Mouse (Mus musculus) thymus, postnatal 36 days (tissue): Measurements from ENCODE around the gene Qpctl.

ENCODE experiments used
- DNase-seq, 2 experiments: peaks; one replicate each; pipeline ENCODE4 v3.0.0; 2022; ENCODE audit warnings: mixed read lengths in 2 of 2

Qpctl gene

GRCm38 (mm10) chr7:19148875-19149541 is at the start of gene Qpctl:
Qpctl (minus strand) TSS chr7:19149291.
- peak; percentile 97 to 99 for DNase-seq

GRCm38 (mm10) chr7:19197985-19198384 is 48.9 kb upstream of the Qpctl start:
- DNase-seq, result peak; percentile 42 to 45

DNA sequence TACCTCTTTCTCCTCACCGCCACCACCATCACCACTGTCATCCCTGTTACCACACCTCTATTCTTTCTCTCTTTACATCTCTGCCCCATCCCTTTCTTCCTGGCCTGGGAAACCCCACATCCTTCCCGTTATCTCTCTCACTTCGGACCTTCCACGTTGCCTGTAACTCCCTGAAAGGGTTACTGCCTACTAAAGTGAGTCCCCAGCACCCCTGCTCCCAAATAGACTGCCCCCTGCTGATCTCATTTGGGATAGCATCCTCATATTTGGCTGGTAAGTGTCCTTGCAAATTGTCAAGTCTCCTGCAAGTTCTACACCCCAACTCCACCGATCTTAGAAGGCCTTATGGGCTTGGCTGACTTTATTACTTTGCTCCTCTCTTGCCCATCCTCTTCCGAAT is 47.6 kb upstream of the Qpctl start:
- DNase-seq, result peak in 1 of 2 experiments; percentile 36

DNA sequence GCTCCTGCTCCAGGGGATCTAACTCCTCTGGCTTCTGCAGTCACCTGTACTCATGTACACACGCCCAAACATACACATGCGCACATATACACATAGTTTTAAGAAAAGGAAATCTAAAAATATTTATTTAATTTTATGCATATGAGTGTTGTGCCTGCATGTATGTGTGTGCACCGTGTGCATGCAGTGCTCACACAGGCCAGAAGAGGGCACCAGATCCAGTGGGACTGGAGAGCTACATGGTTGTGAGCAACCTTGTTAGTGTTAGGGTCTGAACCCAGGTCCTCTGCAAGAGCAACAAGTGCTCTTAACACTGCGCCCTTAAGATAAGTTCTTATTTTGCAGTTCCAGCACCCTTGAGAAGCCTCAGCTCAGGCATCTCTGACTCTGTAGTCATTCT is 45.6 kb upstream of the Qpctl start:
- DNase-seq, result no peak

DNA sequence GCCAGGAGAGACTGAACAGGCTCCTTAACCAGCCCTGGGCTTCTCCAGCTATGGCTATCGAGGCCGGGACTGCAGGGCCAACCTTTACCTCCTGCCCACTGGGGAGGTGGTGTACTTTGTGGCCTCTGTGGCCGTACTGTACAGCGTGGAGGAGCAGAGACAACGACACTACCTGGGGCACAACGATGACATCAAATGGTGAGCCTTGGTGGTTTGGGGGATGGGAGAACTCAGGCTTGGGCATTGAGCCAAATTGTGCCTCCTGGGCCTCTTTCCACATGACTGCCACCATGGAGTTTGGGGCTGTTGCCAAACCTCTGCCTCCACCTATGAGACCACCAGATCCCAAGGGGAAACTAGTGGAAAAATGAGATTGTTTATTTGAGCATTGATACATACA is 35.7 kb upstream of the Qpctl start:
- DNase-seq, result no peak

DNA sequence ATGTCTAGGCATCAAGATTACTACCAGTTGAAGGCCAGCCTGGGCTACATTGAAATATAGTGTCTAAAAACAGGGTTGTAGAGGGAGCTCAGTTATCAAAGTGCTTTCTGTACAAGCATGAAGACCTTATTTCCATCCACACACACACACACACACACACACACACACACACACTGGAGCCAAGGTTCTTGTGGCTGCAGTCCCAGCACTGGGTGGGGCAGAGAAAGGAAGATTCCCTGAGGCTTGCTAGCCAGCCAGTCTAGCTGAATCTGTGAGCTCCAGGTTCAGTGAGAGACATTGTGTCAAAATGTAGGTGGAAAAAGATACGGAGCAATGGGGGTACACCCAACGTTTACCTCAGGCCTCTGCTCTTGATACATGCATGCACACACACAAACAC is 35.2 kb upstream of the Qpctl start:
- no peak for DNase-seq

DNA sequence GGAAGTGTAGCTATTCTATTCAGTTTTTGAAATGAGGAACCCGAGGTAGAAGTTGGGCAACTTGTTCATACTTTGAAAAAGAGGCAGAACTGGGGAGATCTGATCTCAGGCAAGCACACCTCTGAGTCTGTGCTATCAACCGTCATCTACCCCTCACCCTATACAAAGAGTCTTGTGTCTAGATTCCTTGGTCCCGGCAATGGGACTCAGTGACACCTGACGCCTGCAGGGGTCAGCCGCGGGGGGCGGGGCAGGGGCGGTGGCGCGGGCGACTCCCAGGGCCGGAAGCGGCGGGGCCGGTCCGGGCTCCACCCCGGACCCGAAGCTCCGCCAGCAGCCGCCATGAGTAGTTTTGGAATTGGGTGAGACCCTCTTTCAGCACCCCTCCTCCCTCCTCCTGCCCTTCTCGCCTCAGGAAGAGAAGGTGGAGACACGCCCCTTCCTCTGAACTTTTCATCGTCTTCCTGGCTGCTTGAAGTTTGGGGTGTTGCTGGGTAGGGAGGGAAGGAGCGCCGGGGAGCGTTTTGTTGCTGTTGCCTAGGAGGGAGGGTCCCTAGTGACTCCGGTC is 31.9 kb upstream of the Qpctl start:
- DNase-seq, result peak; percentile 57 to 63

DNA sequence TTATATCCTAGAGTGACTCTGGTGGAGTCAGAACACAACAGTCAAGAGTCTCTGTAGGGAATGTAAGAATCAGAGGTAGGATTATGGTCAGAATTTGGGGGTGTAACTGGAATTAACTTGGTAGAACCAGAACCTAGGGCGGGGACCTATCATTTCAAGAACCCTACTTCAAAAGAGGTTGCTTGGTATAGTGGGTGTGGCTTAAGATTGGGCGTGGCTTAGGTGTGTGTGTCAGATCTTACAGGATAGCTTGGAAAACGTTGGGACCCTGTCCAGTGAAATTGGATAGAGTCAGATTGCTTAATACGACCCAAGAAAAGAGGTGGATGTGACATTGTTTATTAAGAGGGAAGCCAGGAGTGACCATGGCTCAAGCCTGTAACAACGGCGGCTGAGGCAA is 30.8 kb upstream of the Qpctl start:
- no peak for DNase-seq

DNA sequence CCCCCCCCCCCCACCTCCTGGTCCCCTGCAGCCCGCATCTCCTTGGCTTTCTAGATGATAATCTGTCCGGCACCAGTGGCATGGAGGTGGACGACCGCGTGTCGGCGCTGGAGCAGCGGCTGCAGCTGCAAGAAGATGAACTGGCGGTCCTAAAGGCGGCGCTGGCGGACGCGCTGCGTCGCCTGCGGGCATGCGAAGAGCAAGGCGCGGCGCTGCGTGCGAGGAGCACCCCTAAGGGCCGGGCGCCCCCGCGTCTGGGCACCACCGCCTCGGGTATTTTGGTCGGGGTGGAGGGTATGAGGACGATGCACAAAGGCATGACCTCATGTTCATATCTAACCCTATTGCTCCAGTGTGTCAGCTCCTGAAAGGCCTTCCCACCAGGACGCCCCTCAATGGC is 30.1 kb upstream of the Qpctl start:
- peak; percentile 58 to 65 for DNase-seq

GRCm38 (mm10) chr7:19178443-19179092 is 29.5 kb upstream of the Qpctl start:
- DNase-seq, result peak; percentile 71 to 77

- DNase-seq, result no peak
Measured at GRCm38 (mm10) chr7:19178035-19178434, 28.9 kb upstream of the Qpctl start.

DNA sequence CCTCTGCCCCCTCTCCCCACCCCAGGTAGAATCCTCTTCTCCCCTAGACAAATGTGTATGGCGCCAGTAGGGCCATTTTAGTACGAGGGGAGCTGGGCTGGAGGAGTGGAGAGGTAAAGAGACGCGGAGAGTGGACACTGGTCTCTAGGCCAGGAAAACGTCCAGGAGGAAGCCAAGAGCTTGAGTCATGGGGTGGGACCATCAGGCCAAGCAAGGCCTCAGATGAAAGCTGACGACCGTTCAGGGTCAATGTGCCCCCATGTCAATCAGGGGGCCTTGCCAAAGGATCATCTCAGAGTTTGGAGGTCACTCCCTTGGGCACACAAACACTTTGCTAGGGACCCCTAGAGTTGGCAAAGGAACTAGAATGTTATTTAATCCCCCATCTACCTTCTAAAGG is 28.1 kb upstream of the Qpctl start:
- no peak for DNase-seq

GRCm38 (mm10) chr7:19176516-19176947 is 27.4 kb upstream of the Qpctl start:
- DNase-seq, result no peak

DNA sequence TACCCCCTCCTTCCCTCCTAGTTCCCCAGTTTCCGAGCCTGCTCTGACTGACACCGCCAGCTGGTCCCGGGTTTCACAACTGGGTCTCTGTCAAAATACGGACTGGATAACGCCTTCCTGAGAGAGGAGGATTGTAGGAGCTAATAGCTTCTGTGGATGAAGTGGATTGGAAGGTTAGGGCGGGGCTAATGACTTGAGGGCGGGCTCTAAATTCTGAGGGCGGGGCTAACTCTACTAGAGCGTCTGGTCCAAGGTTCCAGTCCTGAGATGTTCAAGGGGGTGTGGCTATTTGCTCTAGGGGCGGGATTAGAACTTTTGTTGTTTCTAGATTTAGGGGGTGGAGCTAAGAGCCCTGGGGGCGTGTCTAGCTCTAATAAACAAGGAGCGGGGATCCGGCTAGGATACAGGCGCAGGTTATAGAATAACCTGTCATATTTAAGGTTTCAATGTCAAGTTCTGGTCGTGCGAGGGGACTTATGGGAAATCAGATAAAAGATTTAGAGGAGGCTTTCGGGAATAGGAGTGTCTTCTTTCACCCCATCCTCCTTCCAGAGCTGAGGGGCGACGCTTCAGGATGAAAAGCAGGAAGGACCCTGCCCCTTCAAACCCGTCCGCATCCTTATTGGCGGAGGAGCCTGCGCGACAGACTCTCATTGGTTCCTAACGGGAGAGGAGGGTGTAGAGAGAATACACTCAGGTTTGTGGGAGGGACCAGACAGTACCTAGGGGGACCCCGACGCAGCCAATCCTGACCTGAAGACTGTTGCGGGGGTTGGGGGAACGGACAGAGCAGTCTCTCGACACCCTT is 26.8 kb upstream of the Qpctl start, which contains the start of gene Eml2:
Gene Eml2, plus strand, starts transcription at position 714 of the 808 bp plus-strand sequence.
- no peak for DNase-seq

DNA sequence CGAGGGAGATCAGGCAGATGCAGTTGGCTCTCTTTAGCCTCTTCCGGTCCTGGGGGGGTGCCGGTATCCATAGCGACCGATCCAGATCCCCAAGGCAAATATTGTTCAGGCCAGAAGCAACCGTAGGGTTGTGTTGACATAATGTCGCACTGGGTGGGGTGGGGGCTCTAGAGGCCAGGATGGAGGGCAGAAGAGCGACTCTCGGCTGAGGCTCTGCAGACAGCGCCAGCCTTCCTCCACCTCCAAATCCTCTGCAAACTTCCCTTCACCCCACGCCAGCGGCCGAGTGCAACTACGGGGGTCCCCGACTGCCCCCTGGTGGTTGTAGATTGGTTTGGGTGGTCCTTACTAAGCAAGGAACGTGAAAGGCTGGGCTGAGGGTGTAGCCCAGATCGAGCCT is 23.8 kb upstream of the Qpctl start:
- peak; percentile 83 to 87 for DNase-seq

- no peak for DNase-seq
Measured at GRCm38 (mm10) chr7:19171831-19172230, 22.7 kb upstream of the Qpctl start.

- DNase-seq, result no peak
Measured at GRCm38 (mm10) chr7:19170142-19170541, 21.1 kb upstream of the Qpctl start.

DNA sequence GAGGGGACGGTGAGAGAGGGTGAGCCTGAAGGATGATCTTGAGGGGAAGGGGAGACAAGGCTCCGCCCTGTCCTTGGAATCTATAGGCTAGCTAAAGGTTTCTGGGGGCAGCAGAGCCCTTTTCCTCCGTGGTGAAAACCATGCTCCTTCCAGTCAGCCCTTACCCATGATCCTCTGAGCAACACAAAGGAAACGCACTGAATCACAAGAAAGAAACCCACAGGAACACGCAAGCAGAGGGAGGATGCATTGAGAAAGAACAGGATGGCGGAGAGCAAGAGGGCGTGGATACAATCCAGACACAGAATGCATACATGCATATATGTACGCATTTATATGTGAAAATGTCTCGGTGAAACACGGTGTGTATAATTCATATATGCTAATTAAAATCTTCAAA is 20.4 kb upstream of the Qpctl start:
- no peak for DNase-seq

DNA sequence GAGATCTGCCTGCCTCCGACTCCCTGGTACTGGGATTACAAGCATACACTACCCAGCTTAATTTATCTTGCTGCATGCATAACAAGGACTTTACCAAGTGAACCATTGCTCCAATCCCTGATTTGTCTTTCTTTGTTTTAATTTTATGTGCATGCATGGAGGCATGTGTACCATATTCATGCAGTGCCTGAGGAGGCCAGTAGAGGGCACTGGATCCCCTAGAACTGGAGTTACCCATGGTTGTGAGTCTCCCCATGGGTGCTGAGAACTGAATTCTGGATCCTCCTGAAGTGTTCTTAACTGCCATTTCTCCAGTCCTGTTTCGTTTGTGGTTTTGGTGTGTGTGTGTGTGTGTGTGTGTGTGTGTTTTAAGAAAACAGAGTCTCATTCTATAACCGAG is 17.9 kb upstream of the Qpctl start:
- no peak for DNase-seq

DNA sequence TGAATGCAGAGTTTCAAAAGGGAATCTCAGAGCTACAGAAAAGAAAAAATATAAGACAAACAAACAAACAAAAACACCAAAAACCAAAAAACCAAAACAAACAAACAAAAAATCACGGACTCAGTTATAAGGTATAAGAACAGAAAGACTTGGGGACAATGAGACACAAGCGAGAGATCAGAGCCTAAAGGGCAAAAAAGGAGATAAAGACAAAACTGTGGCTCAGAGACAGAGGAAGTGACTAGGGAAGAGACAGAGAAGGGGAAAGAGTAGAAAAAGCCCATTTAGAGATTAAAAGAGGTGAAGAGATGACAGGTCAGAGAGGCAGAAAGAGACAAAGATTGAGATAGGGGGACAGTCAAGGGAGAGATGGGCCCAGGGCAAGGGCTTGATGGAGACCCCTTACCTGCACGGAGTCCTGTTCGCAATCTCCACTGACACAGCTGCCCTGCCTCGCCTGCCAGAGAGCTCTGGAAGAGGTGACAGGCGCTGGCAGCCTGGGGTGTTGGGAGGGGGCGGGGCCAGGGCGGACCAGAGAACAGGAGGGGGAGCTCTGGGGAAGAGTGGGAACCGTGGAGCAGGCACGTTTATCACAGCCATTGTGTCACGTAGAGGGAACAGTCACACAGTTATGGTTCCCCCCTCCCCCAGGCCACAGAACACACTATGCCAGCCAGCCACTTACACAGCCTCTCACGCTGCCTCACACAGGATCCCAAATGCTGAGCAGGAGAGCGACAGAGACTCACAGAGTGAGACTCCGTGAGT is 16.7 kb upstream of the Qpctl start, which contains the start of gene Gipr:
Gene Gipr, minus strand, starts transcription at position 472 of the 768 bp plus-strand sequence.
- DNase-seq, result no peak

DNA sequence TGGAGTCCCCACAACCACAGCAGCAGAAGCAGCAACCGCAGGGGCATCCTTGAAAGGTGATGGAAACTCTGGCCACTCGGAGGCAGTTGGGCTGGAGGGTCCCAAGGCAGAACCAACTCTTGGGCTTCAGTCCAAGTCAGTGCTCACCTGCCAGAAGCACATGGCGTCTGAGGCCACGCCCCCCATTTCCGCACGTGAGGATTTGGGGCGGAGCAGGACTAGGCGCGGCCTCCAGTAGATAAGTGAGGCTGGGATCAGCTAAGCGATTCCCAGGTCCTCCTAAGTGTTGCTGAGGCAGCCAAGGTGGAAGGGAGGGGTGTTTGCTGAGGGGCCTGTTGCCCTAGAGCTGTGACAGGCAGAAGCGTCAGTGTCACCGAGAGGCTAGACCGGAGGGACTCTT is 15.9 kb upstream of the Qpctl start:
- DNase-seq, result peak in 1 of 2 experiments; percentile 47

- DNase-seq, result no peak
Measured at GRCm38 (mm10) chr7:19164189-19164588, 15.1 kb upstream of the Qpctl start.
